Mouse (Mus musculus): ENCODE results near the gene Apod. TPM values are rescaled to one million over a fixed set of nuclear protein-coding genes. Genes with fewer than 3 reads are reported as not detected.

The Apod gene
- total RNA-seq (2014; rRNA removed) (not detected in 2 replicates), polyA plus RNA-seq (2012; rRNA removed) (not detected in 2 replicates)

GRCm38 (mm10) chr16:31314497-31315233, at the start of gene Apod:
TSS of gene Apod (minus strand) at chr16:31314808.
- Histone ChIP-seq H3K9ac (ENCODE audit: low read depth, low read length) (no peak within 1 kb of the TSS), H3K27me3 (ENCODE audit: control insufficient read depth, insufficient read depth, low read length) (no peaks in the 10 kb centered on the region), H3K4me1 (ENCODE audit: control insufficient read depth, insufficient read depth, low read length) (no peaks in the 10 kb centered on the region; the same call in 1 of the 2 replicates), H3K27ac (replicated peaks; ENCODE audit: insufficient read depth, low read depth, low read length) (no peak within 1 kb of the TSS), H3K36me3 (ENCODE audit: control insufficient read depth, insufficient read depth, low read length) (no peaks in the 10 kb centered on the region), H3K79me2 (ENCODE audit: control insufficient read depth, insufficient read depth, low read length) (no peaks in the 10 kb centered on the region), H3K4me3 (ENCODE audit: insufficient read depth, low read depth, low read length) (no peak within 1 kb of the TSS)
- WGBS, result 88% methylated on average over 9 of the region's 9 CpGs
- TF ChIP-seq CTCF (IDR thresholded peaks at IDR 0.05; ENCODE audit: low read depth, low read length) (no peak), POLR2A (IDR thresholded peaks at IDR 0.05; ENCODE audit: extremely low read depth, insufficient read depth, low read length) (no peak)
- no peak for DNase-seq (ENCODE audit: extremely low read depth, low read depth, low spot score)

GRCm38 (mm10) chr16:31363685-31364436, 49.3 kb upstream of the Apod start:
- Histone ChIP-seq H3K27me3 (ENCODE audit: control insufficient read depth, insufficient read depth, low read length) (no peaks in the 10 kb centered on the region), H3K79me2 (ENCODE audit: control insufficient read depth, insufficient read depth, low read length) (no peaks in the 10 kb centered on the region), H3K9ac (ENCODE audit: low read depth, low read length) (no peak overlapping the region), H3K4me1 (ENCODE audit: control insufficient read depth, insufficient read depth, low read length) (no peaks in the 10 kb centered on the region), H3K36me3 (ENCODE audit: control insufficient read depth, insufficient read depth, low read length) (no peaks in the 10 kb centered on the region), H3K4me3 (ENCODE audit: insufficient read depth, low read depth, low read length) (no peak overlapping the region), H3K27ac (replicated peaks; ENCODE audit: insufficient read depth, low read depth, low read length) (no peak overlapping the region)
- TF ChIP-seq POLR2A (IDR thresholded peaks at IDR 0.05; ENCODE audit: extremely low read depth, insufficient read depth, low read length) (no peak), CTCF (IDR thresholded peaks at IDR 0.05; ENCODE audit: low read depth, low read length) (no peak)
- no peak for DNase-seq (ENCODE audit: extremely low read depth, low read depth, low spot score)
- 85% methylated on average over 11 of the region's 11 CpGs for whole genome bisulfite sequencing

GRCm38 (mm10) chr16:31359542-31359941, 44.9 kb upstream of the Apod start:
- Histone ChIP-seq H3K27me3 (ENCODE audit: control insufficient read depth, insufficient read depth, low read length) (no peaks in the 10 kb centered on the region), H3K27ac (replicated peaks; ENCODE audit: insufficient read depth, low read depth, low read length) (no peak overlapping the region), H3K79me2 (ENCODE audit: control insufficient read depth, insufficient read depth, low read length) (no peaks in the 10 kb centered on the region), H3K4me3 (ENCODE audit: insufficient read depth, low read depth, low read length) (no peak overlapping the region), H3K36me3 (ENCODE audit: control insufficient read depth, insufficient read depth, low read length) (no peaks in the 10 kb centered on the region), H3K9ac (ENCODE audit: low read depth, low read length) (no peak overlapping the region), H3K4me1 (ENCODE audit: control insufficient read depth, insufficient read depth, low read length) (no peaks in the 10 kb centered on the region)
- 85% methylated on average over 5 of the region's 5 CpGs for WGBS
- TF ChIP-seq CTCF (IDR thresholded peaks at IDR 0.05; ENCODE audit: low read depth, low read length) (no peak), POLR2A (IDR thresholded peaks at IDR 0.05; ENCODE audit: extremely low read depth, insufficient read depth, low read length) (no peak)
- no peak for DNase-seq (ENCODE audit: extremely low read depth, low read depth, low spot score)

- H3K9ac ChIP-seq (ENCODE audit: low read depth, low read length), result no peak overlapping the region
- no peaks in the 10 kb centered on the region for H3K4me1 ChIP-seq (ENCODE audit: control insufficient read depth, insufficient read depth, low read length)
- H3K4me3 ChIP-seq (ENCODE audit: insufficient read depth, low read depth, low read length), result no peak overlapping the region
- WGBS, result 87% methylated on average over 9 of the region's 9 CpGs
- no peak overlapping the region for H3K27ac ChIP-seq (replicated peaks; ENCODE audit: insufficient read depth, low read depth, low read length)
- DNase-seq (ENCODE audit: extremely low read depth, low read depth, low spot score), result no peak
- H3K36me3 ChIP-seq (ENCODE audit: control insufficient read depth, insufficient read depth, low read length), result no peaks in the 10 kb centered on the region
- H3K79me2 ChIP-seq (ENCODE audit: control insufficient read depth, insufficient read depth, low read length), result no peaks in the 10 kb centered on the region
- no peak for TF ChIP-seq POLR2A (IDR thresholded peaks at IDR 0.05; ENCODE audit: extremely low read depth, insufficient read depth, low read length)
- TF ChIP-seq CTCF (IDR thresholded peaks at IDR 0.05; ENCODE audit: low read depth, low read length), result no peak
- H3K27me3 ChIP-seq (ENCODE audit: control insufficient read depth, insufficient read depth, low read length), result no peaks in the 10 kb centered on the region
Observed at GRCm38 (mm10) chr16:31358991-31359390, 44.4 kb upstream of the Apod start.

- Histone ChIP-seq H3K79me2 (ENCODE audit: control insufficient read depth, insufficient read depth, low read length) (no peaks in the 10 kb centered on the region), H3K27me3 (ENCODE audit: control insufficient read depth, insufficient read depth, low read length) (no peaks in the 10 kb centered on the region), H3K36me3 (ENCODE audit: control insufficient read depth, insufficient read depth, low read length) (no peaks in the 10 kb centered on the region), H3K4me3 (ENCODE audit: insufficient read depth, low read depth, low read length) (no peak overlapping the region), H3K27ac (replicated peaks; ENCODE audit: insufficient read depth, low read depth, low read length) (no peak overlapping the region), H3K9ac (ENCODE audit: low read depth, low read length) (no peak overlapping the region), H3K4me1 (ENCODE audit: control insufficient read depth, insufficient read depth, low read length) (no peaks in the 10 kb centered on the region)
- DNase-seq (ENCODE audit: extremely low read depth, low read depth, low spot score), result no peak
- WGBS, result 68% methylated on average over 15 of the region's 15 CpGs
- TF ChIP-seq POLR2A (IDR thresholded peaks at IDR 0.05; ENCODE audit: extremely low read depth, insufficient read depth, low read length) (no peak), CTCF (IDR thresholded peaks at IDR 0.05; ENCODE audit: low read depth, low read length) (no peak)
Observed at GRCm38 (mm10) chr16:31358576-31358975, 44.0 kb upstream of the Apod start.
